Mouse (Mus musculus) heart, postnatal 14 days (tissue): ENCODE results near the gene Ppp1r15a. TPM values are rescaled to one million over a fixed set of nuclear protein-coding genes. Genes with fewer than 3 reads are reported as not detected.
"Not testable (repeated sequence)": the region's sequence is repeated elsewhere in the genome, so short reads cannot be mapped to it uniquely, and the experiment has no call there.

ENCODE experiments used
- DNase-seq, 2 experiments: peaks; one replicate each; pipeline ENCODE4 v3.0.0; 2021 to 2022
- intact Hi-C: fragments of 180-260 bp; cut with DNase I; formaldehyde crosslinking; loops from one replicate; pipeline ENCODE4 v1.15.1; 2025
- total RNA-seq, 2 experiments: library from RNA; stranded (reverse); gene quantifications; 2 replicates each; pipeline ENCODE4 v1.2.3; 2021

The Ppp1r15a gene
- total RNA-seq, 2 experiments from 2014 or later = 21.7 to 32.8 TPM

- DNase-seq = no peak
- intact Hi-C loops = loop anchor here (1.0 kb wide), 1 partner anchor 39 kb away; no protein-coding TSS in a partner anchor
Measured at GRCm38 (mm10) chr7:45554744-45555143, 28.7 kb upstream of the Ppp1r15a start, which contains the start of gene Hsd17b14. Hsd17b14 (plus strand) TSS chr7:45554893.

- no peak for DNase-seq
Measured at GRCm38 (mm10) chr7:45553990-45554389, 27.9 kb upstream of the Ppp1r15a start.

GRCm38 (mm10) chr7:45553519-45553918 lies 27.5 kb upstream of the Ppp1r15a start:
- intact Hi-C loops = no loop called here
- no peak for DNase-seq

More at GRCm38 (mm10) chr7:45553990-45554389, 27.9 kb upstream of the Ppp1r15a start:
- intact Hi-C loops = no loop called here

GRCm38 (mm10) chr7:45551512-45551883 lies 25.4 kb upstream of the Ppp1r15a start:
- DNase-seq = no peak
- intact Hi-C loops = no loop called here

GRCm38 (mm10) chr7:45550821-45551511 lies 24.9 kb upstream of the Ppp1r15a start:
- intact Hi-C loops = no loop called here
- DNase-seq = no peak

GRCm38 (mm10) chr7:45549641-45550436 lies 23.8 kb upstream of the Ppp1r15a start:
- DNase-seq = no peak
- intact Hi-C loops = no loop called here

GRCm38 (mm10) chr7:45544525-45544924 lies 18.5 kb upstream of the Ppp1r15a start:
- DNase-seq = no peak
- intact Hi-C loops = no loop called here

- DNase-seq = no peak
- intact Hi-C loops = no loop called here
Measured at GRCm38 (mm10) chr7:45540213-45540612, 14.1 kb upstream of the Ppp1r15a start.

GRCm38 (mm10) chr7:45539095-45539494 lies 13.0 kb upstream of the Ppp1r15a start:
- intact Hi-C loops = no loop called here
- DNase-seq = no peak

GRCm38 (mm10) chr7:45538163-45539041 lies 12.3 kb upstream of the Ppp1r15a start:
- intact Hi-C loops = no loop called here
- peak; percentile 37 to 54 for DNase-seq

- no peak for DNase-seq
- intact Hi-C loops = no loop called here
Measured at GRCm38 (mm10) chr7:45537602-45538001, 11.5 kb upstream of the Ppp1r15a start.

- no peak for DNase-seq
- intact Hi-C loops = no loop called here
Measured at GRCm38 (mm10) chr7:45535676-45536075, 9.6 kb upstream of the Ppp1r15a start.

GRCm38 (mm10) chr7:45530643-45531042 lies 4.6 kb upstream of the Ppp1r15a start:
- peak; percentile 37 to 48 for DNase-seq
- intact Hi-C loops = no loop called here

GRCm38 (mm10) chr7:45529461-45529860 lies 3.4 kb upstream of the Ppp1r15a start:
- peak; percentile 48 to 59 for DNase-seq
- intact Hi-C loops = no loop called here

- intact Hi-C loops = not testable (repeated sequence)
Measured at GRCm38 (mm10) chr7:45527169-45527568, 1.1 kb upstream of the Ppp1r15a start.

GRCm38 (mm10) chr7:45526474-45527120 lies 529 bp upstream of the Ppp1r15a start:
- intact Hi-C loops = no loop called here
- DNase-seq = no peak

More at GRCm38 (mm10) chr7:45527169-45527568, 1.1 kb upstream of the Ppp1r15a start:
- not testable (repeated sequence) for DNase-seq

GRCm38 (mm10) chr7:45524841-45525621 lies 1.0 kb downstream of the Ppp1r15a start:
- intact Hi-C loops = no loop called here

GRCm38 (mm10) chr7:45523678-45524170 lies 2.3 kb downstream of the Ppp1r15a start:
- intact Hi-C loops = loop anchor here (2.0 kb wide), 1 partner anchor 49 kb away; no protein-coding TSS in a partner anchor
- DNase-seq = no peak

More at GRCm38 (mm10) chr7:45524841-45525621, 1.0 kb downstream of the Ppp1r15a start:
- DNase-seq = peak; percentile 48 to 51
